Mouse (Mus musculus): ENCODE results near the gene Gid4.

DNA sequence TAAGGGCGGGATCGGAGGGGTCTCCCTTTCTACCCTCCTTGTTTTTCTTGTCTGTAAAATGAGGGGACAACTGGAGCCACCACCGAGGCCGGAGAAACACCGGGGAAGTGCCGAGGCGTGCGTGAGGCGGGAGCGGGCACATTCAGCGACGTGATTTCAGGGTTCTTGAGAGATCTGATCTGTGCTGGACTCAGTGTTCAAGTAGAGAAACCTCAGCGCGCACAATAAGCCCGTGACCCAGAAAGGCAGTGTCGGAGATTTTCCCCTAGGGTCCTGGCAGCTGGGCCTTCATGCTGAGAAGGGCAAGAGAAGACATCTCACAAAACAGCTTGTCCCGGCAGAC lies 37.8 kb downstream of the Gid4 start:
- TF ChIP-seq CTCF (IDR thresholded peaks at IDR 0.05; ENCODE audit: borderline replicate concordance, insufficient read depth, low read length) (no peak), POLR2A (IDR thresholded peaks at IDR 0.05; ENCODE audit: low read depth, low read length) (no peak)
